Mouse (Mus musculus) neural tube, embryonic 11.5 days (tissue): Measurements from ENCODE around the gene Prdm16. TPM values are rescaled to one million over a fixed set of nuclear protein-coding genes. Genes with fewer than 3 reads are reported as not detected.

Experiments
- ATAC-seq: fragments of 200-750 bp; cut with Nextera tagmentation; 2 replicates; pipeline ENCODE4 v1.8.0; 2017; ENCODE audit warnings: moderate number of reproducible peaks, mild to moderate bottlenecking, moderate TSS enrichment, moderate library complexity; ENCODE audit not compliant: insufficient read depth, low FRiP score, low TSS enrichment
- DNase-seq: peaks from one replicate; pipeline ENCODE4 v3.0.0-alpha.2; 2015; ENCODE audit warnings: low spot score
- H3K27ac ChIP-seq: fragments of 300-500 bp; sonication (generic); 2 replicates; pipeline ENCODE4 v1.5.1; 2014; ENCODE audit warnings: low read depth, mild to moderate bottlenecking, low read length
- H3K27me3 ChIP-seq: fragments of 300-500 bp; sonication (generic); 2 replicates; pipeline ENCODE4 v1.6.1; 2014; ENCODE audit warnings: mild to moderate bottlenecking, low read length, mixed read lengths; ENCODE audit not compliant: control insufficient read depth, insufficient read depth
- H3K36me3 ChIP-seq: fragments of 300-500 bp; sonication (generic); 2 replicates; pipeline ENCODE4 v1.6.1; 2014; ENCODE audit warnings: mild to moderate bottlenecking, low read length, moderate library complexity, mixed read lengths; ENCODE audit not compliant: control insufficient read depth, insufficient read depth
- H3K4me1 ChIP-seq: fragments of 300-500 bp; sonication (generic); 2 replicates; pipeline ENCODE4 v1.6.1; 2014; ENCODE audit warnings: low read length, mixed read lengths; ENCODE audit not compliant: control insufficient read depth, insufficient read depth
- H3K4me2 ChIP-seq: fragments of 300-500 bp; sonication (generic); 2 replicates; pipeline ENCODE4 v1.6.1; 2014; ENCODE audit warnings: low read depth, mild to moderate bottlenecking, moderate library complexity
- H3K4me3 ChIP-seq: fragments of 300-500 bp; sonication (generic); 2 replicates; pipeline ENCODE4 v1.5.1; 2014; ENCODE audit warnings: low read depth, low read length
- H3K9ac ChIP-seq: fragments of 300-500 bp; sonication (generic); 2 replicates; pipeline ENCODE4 v1.6.1; 2014; ENCODE audit warnings: mild to moderate bottlenecking, low read length
- H3K9me3 ChIP-seq: fragments of 300-500 bp; sonication (generic); 2 replicates; pipeline ENCODE4 v1.6.1; 2016; ENCODE audit warnings: low read length; ENCODE audit not compliant: control insufficient read depth
- WGBS: fragments of 180-500 bp; shearing (Covaris S2); extraction: QIAGEN DNeasy Blood & Tissue Kit; methylation state at CpG from one replicate; pipeline ENCODE4 v1.1.7; 2014; 5-methylcytosine and 5-hydroxymethylcytosine counted together
- polyA plus RNA-seq: library from polyadenylated mRNA; unstranded; fragments of >200 nt; fragmentation: Nextera tagmentation; extraction: Ambion mirVana; gene quantifications from 2 replicates; pipeline ENCODE4 v1.2.1, GENCODE M21; 2014

Prdm16 gene
- polyA plus RNA-seq, 1 experiment from 2014 or later, result 10.9 TPM

DNA sequence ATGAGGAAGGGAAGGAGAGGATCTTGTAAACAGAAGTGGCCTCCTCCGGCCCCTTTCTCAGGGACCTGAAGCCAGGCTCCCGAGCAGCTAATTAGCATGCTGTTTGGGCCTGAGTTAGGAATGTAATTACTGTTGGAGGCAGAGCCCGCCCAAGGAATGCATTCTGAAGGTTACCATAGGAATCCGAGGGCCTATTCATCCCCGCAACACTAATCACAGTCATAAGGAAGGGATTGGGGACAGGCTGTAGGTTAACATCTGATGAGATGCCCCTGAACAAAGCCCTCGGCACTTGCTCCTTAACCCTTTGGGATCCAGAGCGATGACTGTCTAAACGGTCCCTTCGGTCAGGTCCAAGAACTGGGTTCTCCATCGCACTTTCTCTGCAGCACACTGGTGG is 36.7 kb downstream of the Prdm16 start:
- WGBS, result 18% methylated on average over 10 of the region's 10 CpGs
- Histone ChIP-seq H3K4me2 (0 out of 2 replicates have a peak overlapping the region, but pooled peaks have one; percentile 17), H3K27me3 (no peaks in the 10 kb centered on the region), H3K36me3 (no peaks in the 10 kb centered on the region), H3K27ac (no peak overlapping the region), H3K4me1 (peaks cover 50% of the 10 kb centered on the region), H3K4me3 (no peak overlapping the region), H3K9ac (no peak overlapping the region), H3K9me3 (no peaks in the 10 kb centered on the region)
- ATAC-seq (peak; percentile 48), DNase-seq (peak; percentile 67)

DNA sequence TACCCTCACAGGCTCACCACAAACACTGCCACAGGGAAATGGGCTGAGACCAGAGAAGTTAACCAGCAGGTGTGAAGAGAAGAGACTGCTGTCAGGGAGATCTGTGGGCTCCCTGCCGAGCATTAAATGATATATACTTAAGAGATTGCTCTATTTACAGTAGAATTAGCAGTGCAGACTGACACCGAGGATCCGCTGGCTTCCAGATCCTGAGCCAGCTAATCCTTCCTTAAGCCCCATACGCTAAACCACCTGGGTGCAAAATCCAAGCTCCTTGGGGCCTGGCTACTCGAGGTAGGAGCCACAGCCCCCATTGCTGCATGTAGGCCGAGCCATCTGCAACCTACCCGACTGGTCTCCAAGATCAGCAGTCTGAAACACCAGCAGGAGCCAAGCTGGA is 38.3 kb downstream of the Prdm16 start:
- 64% methylated on average over 7 of the region's 7 CpGs for WGBS
- Histone ChIP-seq H3K4me2 (no peak overlapping the region), H3K9me3 (no peaks in the 10 kb centered on the region), H3K36me3 (no peaks in the 10 kb centered on the region), H3K4me1 (peaks cover 55% of the 10 kb centered on the region), H3K27me3 (no peaks in the 10 kb centered on the region), H3K4me3 (no peak overlapping the region), H3K9ac (no peak overlapping the region), H3K27ac (no peak overlapping the region)
- DNase-seq (no peak), ATAC-seq (no peak)

DNA sequence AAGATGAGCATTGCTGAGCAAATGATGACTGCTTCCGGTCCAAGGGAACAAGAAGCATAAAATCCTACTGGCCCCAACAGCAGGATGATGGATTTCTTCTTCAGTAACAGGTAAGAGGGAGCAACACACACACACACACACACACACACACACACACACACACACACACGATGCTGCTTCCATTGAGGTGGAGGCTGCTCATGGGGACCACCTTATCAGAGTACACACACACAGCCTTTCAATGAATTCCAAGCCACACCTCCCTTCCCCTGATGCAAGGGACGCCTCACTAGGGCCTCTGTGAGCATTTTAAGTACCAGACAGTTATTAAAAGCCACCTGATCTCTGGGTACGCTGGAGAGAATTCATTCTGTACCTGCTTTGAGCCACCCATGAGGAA is 39.9 kb downstream of the Prdm16 start:
- Histone ChIP-seq H3K9me3 (no peaks in the 10 kb centered on the region), H3K4me2 (no peak overlapping the region), H3K4me1 (peaks cover 64% of the 10 kb centered on the region), H3K27me3 (no peaks in the 10 kb centered on the region), H3K4me3 (no peak overlapping the region), H3K9ac (no peak overlapping the region), H3K36me3 (no peaks in the 10 kb centered on the region), H3K27ac (no peak overlapping the region)
- no peak for ATAC-seq
- DNase-seq, result no peak
- WGBS, result 81% methylated on average over 4 of the region's 4 CpGs

DNA sequence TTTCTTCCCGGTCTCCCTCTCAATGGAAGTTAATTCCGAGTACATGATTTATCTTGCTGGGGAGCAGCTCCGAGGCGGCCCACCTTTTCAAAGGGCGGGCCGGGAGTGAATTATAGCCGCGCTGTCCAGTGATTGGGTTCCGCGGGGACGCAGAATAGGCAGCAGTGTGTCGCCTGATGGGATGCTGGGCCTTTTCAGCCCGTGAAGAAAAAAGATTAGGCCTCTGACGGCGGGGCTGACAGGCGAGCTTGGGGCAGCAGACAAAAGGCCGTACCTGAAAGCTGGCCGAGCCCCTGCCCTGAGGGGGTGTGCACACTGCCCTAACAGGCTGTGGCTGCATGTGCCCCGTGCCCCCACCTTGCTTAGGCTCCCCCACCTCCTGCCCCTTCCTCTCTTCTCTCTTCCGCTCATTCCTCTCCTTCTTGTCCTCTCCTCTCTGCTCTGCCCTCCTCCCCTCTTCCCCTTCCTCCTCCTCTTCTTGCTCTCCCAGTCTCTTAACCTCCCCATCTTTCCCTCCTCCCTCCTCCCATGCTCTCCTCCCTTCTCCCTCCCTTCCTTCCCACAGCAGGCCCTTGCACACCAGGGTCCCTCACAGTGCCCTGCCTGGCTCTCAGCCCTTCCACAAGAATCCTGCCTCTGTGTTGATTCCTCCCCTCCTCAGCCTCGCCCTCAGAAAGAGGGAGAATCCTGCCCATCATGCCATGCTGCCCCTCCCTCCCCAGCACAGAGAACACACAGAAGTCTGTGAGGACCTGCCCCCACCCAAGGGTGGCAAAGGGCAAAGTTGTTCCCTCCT is 41.7 kb downstream of the Prdm16 start:
- H3K4me3 ChIP-seq, result no peak overlapping the region
- H3K36me3 ChIP-seq, result no peaks in the 10 kb centered on the region
- no peaks in the 10 kb centered on the region for H3K9me3 ChIP-seq
- peak overlapping the region; percentile 90 for H3K27ac ChIP-seq
- H3K4me1 ChIP-seq, result peaks cover 52% of the 10 kb centered on the region
- ATAC-seq (peak; percentile 90), DNase-seq (peak; percentile 87)
- peak overlapping the region; percentile 24 for H3K4me2 ChIP-seq
- peak overlapping the region; percentile 47 for H3K9ac ChIP-seq
- H3K27me3 ChIP-seq, result no peaks in the 10 kb centered on the region
- WGBS, result 9% methylated on average over 20 of the region's 21 CpGs

DNA sequence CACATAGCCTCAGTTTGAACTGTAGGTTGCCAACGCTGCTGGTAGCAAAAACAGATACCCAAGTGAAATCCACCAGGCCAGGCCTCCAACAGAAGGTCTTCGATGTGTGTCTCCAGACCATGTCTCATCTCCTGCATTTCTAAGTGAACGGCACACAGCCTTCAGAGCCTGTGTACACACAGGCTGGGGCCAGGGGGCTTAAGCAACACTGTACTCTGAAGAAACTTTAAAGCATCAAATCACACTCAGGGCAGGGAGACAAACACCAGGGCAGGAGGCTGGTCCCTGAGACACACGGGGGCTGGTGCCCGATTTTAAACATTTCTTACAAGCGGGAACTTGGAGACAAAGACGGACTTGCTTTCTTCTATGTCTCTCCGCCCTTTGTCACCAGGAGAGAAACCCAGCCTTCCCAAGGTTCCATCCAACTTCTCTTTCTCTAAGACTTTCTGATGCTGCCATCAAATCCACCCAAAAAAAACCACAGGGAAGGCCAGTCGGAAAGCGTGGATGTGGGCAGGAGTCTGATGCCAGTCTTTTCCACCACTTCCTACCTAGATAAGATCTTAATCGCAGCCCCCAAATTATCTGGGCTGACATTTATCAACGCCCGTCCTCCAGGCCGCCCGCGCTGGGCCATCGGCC is 42.4 kb downstream of the Prdm16 start:
- peak overlapping the region; percentile 90 for H3K27ac ChIP-seq
- H3K4me2 ChIP-seq, result no peak overlapping the region
- no peaks in the 10 kb centered on the region for H3K36me3 ChIP-seq
- no peaks in the 10 kb centered on the region; the same call in 1 of the 2 replicates for H3K27me3 ChIP-seq
- peak overlapping the region; percentile 47; the same call in 1 of the 2 replicates for H3K9ac ChIP-seq
- DNase-seq (peak; percentile 52), ATAC-seq (no peak)
- H3K4me3 ChIP-seq, result no peak overlapping the region
- H3K9me3 ChIP-seq, result no peaks in the 10 kb centered on the region
- peaks cover 46% of the 10 kb centered on the region for H3K4me1 ChIP-seq
- 31% methylated on average over 17 of the region's 17 CpGs for WGBS

DNA sequence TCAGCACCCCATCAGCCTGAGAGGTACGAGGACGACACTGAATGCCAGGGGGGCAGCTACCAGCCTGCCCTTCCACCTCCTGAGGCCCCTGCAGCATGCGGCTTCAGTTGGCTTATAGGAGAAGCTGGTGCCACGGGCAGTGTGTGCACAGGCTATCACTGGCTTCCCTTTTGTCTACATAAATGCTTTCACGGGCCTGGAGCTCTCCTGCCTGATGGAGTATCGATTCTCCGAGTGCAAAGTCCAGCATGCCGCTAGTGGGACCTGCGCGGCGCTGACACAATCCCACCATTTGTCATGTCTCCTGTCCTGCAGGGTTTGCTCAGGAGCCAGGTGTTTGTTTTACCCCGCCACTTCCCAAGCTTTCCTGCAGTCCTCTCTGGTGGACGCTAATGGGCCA is 44.1 kb downstream of the Prdm16 start:
- H3K27ac ChIP-seq, result no peak overlapping the region
- H3K9ac ChIP-seq, result 0 out of 2 replicates have a peak overlapping the region, but pooled peaks have one; percentile 11
- ATAC-seq (no peak), DNase-seq (no peak)
- peaks cover 44% of the 10 kb centered on the region for H3K4me1 ChIP-seq
- WGBS, result 59% methylated on average over 13 of the region's 13 CpGs
- no peaks in the 10 kb centered on the region for H3K36me3 ChIP-seq
- no peak overlapping the region for H3K4me2 ChIP-seq
- no peaks in the 10 kb centered on the region for H3K9me3 ChIP-seq
- H3K27me3 ChIP-seq, result no peaks in the 10 kb centered on the region; the same call in 1 of the 2 replicates
- no peak overlapping the region for H3K4me3 ChIP-seq

DNA sequence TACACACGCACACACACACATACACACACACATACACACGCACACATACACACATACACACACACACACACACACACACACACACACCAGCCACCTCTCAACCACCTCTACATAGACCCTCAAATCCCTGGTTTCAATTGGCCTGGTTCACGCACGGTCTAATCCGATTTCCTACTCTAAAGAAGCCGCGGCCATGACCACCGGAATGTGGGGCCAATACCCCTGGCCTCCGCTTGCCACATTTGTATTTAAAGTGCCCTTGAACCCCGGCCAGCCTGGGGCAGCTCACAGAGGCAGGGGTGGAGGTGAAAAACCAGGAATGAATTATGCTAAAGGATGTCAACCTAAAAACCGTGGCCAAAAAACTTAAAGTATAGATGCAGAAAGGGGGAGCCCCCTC is 45.8 kb downstream of the Prdm16 start:
- Histone ChIP-seq H3K9me3 (no peaks in the 10 kb centered on the region), H3K36me3 (no peaks in the 10 kb centered on the region), H3K27me3 (no peaks in the 10 kb centered on the region; the same call in 1 of the 2 replicates), H3K9ac (no peak overlapping the region), H3K4me1 (peaks cover 45% of the 10 kb centered on the region), H3K4me2 (no peak overlapping the region), H3K4me3 (no peak overlapping the region), H3K27ac (no peak overlapping the region)
- WGBS, result 78% methylated on average over 9 of the region's 11 CpGs
- DNase-seq (no peak), ATAC-seq (no peak)

DNA sequence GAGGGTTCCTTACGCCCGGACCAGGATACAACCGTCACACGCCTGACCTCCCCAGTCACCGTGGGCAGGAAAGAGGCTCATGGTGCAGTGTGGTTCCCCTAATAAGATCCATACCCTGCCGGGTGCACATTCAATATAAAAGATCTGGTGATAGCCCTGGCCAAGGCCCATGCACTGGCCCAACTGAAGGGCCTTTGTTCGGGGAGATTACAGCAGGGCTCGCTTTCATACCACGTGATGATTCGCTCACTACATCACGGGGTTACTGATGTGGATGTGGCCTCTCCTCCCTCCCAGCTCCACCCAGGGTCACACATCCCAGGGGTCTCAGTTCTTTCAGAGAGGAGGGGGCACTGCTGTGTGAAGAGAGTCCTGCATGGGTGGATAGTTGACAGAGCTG is 50.3 kb downstream of the Prdm16 start:
- DNase-seq (no peak), ATAC-seq (no peak)
- H3K27ac ChIP-seq, result no peak overlapping the region
- H3K4me1 ChIP-seq, result peaks cover 10% of the 10 kb centered on the region; the same call in 1 of the 2 replicates
- WGBS, result 77% methylated on average over 11 of the region's 11 CpGs
- H3K4me2 ChIP-seq, result no peak overlapping the region
- no peaks in the 10 kb centered on the region for H3K9me3 ChIP-seq
- no peaks in the 10 kb centered on the region; the same call in 1 of the 2 replicates for H3K27me3 ChIP-seq
- no peak overlapping the region for H3K9ac ChIP-seq
- H3K36me3 ChIP-seq, result no peaks in the 10 kb centered on the region
- no peak overlapping the region for H3K4me3 ChIP-seq
